Mouse (Mus musculus) hindbrain, postnatal 0 days (tissue): Measurements from ENCODE around the gene Cox7a2l. TPM values are rescaled to one million over a fixed set of nuclear protein-coding genes. Genes with fewer than 3 reads are reported as not detected.

Source experiments
- ATAC-seq: fragments of 200-750 bp; cut with Nextera tagmentation; 2 replicates; pipeline ENCODE4 v1.8.0; 2017; ENCODE audit warnings: mild to moderate bottlenecking, moderate TSS enrichment, moderate library complexity
- DNase-seq: peaks from one replicate; pipeline ENCODE4 v3.0.0-alpha.2; 2015; ENCODE audit warnings: low spot score
- H3K27ac ChIP-seq: fragments of 300-500 bp; sonication (generic); 2 replicates; pipeline ENCODE4 v1.5.1; 2014; ENCODE audit warnings: mild to moderate bottlenecking
- H3K27me3 ChIP-seq: fragments of 300-500 bp; sonication (generic); 2 replicates; pipeline ENCODE4 v1.6.1; 2014; ENCODE audit warnings: low read length, mixed read lengths; ENCODE audit not compliant: insufficient read depth
- H3K36me3 ChIP-seq: fragments of 300-500 bp; sonication (generic); 2 replicates; pipeline ENCODE4 v1.6.1; 2014; ENCODE audit warnings: low read length, mixed read lengths; ENCODE audit not compliant: insufficient read depth
- H3K4me1 ChIP-seq: fragments of 300-500 bp; sonication (generic); 2 replicates; pipeline ENCODE4 v1.6.1; 2014; ENCODE audit warnings: antibody characterized with exemption, low read length, mixed read lengths; ENCODE audit not compliant: insufficient read depth
- H3K4me2 ChIP-seq: fragments of 300-500 bp; sonication (generic); 2 replicates; pipeline ENCODE4 v1.6.1; 2014; ENCODE audit warnings: low read depth, mild to moderate bottlenecking, low read length, moderate library complexity, mixed read lengths
- H3K4me3 ChIP-seq: fragments of 300-500 bp; sonication (generic); 2 replicates; pipeline ENCODE4 v1.5.1; 2014; ENCODE audit warnings: low read length
- H3K9ac ChIP-seq: fragments of 300-500 bp; sonication (generic); replicated peaks from 2 replicates; pipeline ENCODE4 v1.6.1; 2014; ENCODE audit warnings: mild to moderate bottlenecking, low read length, moderate library complexity, mixed read lengths
- H3K9me3 ChIP-seq: fragments of 300-500 bp; sonication (generic); 2 replicates; pipeline ENCODE4 v1.6.1; 2016; ENCODE audit warnings: low read length, mixed read lengths
- CTCF ChIP-seq: IDR thresholded peaks from 2 replicates; pipeline ENCODE4 v1.5.1; 2016; ENCODE audit warnings: antibody characterized with exemption, control low read depth, low read depth
- WGBS: fragments of 180-500 bp; shearing (Covaris S2); extraction: QIAGEN DNeasy Blood & Tissue Kit; methylation state at CpG from one replicate; pipeline ENCODE4 v1.1.7; 2014; 5-methylcytosine and 5-hydroxymethylcytosine counted together
- polyA plus RNA-seq: library from polyadenylated mRNA; unstranded; fragments of >200 nt; fragmentation: Nextera tagmentation; extraction: Ambion mirVana; gene quantifications from 2 replicates; pipeline ENCODE4 v1.2.1, GENCODE M21; 2015
- total RNA-seq: library from RNA; depleted of rRNA; stranded (reverse); fragments of >200 nt; gene quantifications from 2 replicates; pipeline ENCODE4 v1.2.3, GENCODE M21; 2014; rRNA removed

The Cox7a2l gene
- total RNA-seq, result 355 and 356 TPM in 2 replicates
- 235 and 242 TPM in 2 replicates for polyA plus RNA-seq

- no peak within 1 kb of the TSS for H3K27ac ChIP-seq
- no peak for DNase-seq
- H3K9me3 ChIP-seq, result no peaks in the 10 kb centered on the region
- H3K4me1 ChIP-seq, result peaks cover 14% of the 10 kb centered on the region; the same call in 1 of the 2 replicates
- no peak within 1 kb of the TSS for H3K9ac ChIP-seq
- no peak within 1 kb of the TSS for H3K4me2 ChIP-seq
- no peak within 1 kb of the TSS for H3K4me3 ChIP-seq
- no peak for TF ChIP-seq CTCF
- no peaks in the 10 kb centered on the region for H3K27me3 ChIP-seq
- no peaks in the 10 kb centered on the region for H3K36me3 ChIP-seq
- 95% methylated on average over 8 of the region's 8 CpGs for whole genome bisulfite sequencing
- ATAC-seq, result no peak
Measured at GRCm38 (mm10) chr17:83517280-83518015, at the start of gene Cox7a2l. Gene Cox7a2l (minus strand): TSS chr17:83517330.

DNA sequence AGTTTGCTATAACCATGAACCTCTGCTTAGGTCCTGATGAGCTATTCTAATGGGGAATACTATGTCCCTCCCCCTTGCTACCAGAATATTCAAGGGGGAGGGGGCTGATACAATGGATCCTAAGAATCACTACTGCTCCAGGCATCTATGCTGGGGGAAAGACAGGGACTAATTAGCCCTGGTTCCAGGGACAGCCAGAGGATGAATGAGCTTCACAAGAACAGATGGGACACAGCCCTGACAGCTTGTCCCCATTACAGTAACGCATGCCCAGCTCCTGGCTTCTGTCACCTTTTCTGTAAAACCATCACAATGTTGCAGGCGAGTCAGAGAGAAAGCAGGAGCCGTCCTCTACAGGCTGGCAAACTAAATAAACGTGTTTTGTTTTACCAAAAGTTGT, 48.4 kb upstream of the Cox7a2l start:
- 40% methylated on average over 4 of the region's 4 CpGs for WGBS
- Histone ChIP-seq H3K9me3 (no peaks in the 10 kb centered on the region), H3K4me1 (no peaks in the 10 kb centered on the region), H3K9ac (no peak overlapping the region), H3K27ac (no peak overlapping the region), H3K27me3 (no peaks in the 10 kb centered on the region), H3K4me3 (no peak overlapping the region), H3K4me2 (no peak overlapping the region), H3K36me3 (no peaks in the 10 kb centered on the region)
- TF ChIP-seq CTCF, result no peak
- ATAC-seq (peak; percentile 75), DNase-seq (peak; percentile 71)

DNA sequence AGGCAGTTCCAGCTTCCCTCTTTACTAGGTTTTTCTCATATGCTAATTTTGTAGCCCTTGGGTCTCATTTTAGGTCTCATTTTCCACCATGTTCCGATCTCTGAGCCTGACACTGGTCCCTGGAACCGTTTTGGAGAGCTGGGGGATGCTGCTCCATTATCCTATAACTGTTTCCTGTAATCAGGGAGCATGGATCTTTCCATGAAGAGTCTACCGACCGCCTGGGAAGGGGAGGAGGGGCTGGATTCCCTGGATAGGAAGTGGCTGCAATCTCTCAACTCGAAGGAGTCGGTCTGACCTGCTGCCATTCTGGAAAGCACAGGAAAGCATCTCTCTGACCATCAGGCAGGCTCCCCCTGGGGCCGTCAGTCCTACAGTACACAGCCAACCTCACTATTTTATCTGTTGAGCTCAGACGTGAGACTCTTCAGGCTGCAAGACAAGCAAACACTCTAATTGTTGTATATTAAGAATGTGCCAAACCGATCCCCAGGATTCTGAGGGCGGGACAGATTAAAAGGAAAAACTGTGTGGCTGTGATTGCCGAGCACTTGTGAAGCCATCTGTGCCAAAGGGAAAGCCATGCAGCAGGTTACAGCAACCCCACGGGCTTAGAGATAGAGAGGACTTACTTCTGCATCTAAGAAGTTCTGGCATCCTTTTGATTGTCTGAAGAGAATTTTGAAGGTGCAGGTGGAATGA, 47.1 kb upstream of the Cox7a2l start:
- H3K4me1 ChIP-seq, result no peaks in the 10 kb centered on the region
- no peak overlapping the region for H3K4me2 ChIP-seq
- no peaks in the 10 kb centered on the region for H3K9me3 ChIP-seq
- no peaks in the 10 kb centered on the region for H3K36me3 ChIP-seq
- no peaks in the 10 kb centered on the region for H3K27me3 ChIP-seq
- no peak overlapping the region for H3K4me3 ChIP-seq
- 54% methylated on average over 12 of the region's 12 CpGs for WGBS
- no peak overlapping the region for H3K9ac ChIP-seq
- H3K27ac ChIP-seq, result no peak overlapping the region
- no peak for DNase-seq
- no peak for TF ChIP-seq CTCF
- no peak for ATAC-seq

GRCm38 (mm10) chr17:83563703-83564111, 46.6 kb upstream of the Cox7a2l start:
- peak; percentile 50; the same call in 1 of the 2 replicates for ATAC-seq
- WGBS, result 57% methylated on average over 10 of the region's 10 CpGs
- Histone ChIP-seq H3K9me3 (no peaks in the 10 kb centered on the region), H3K9ac (no peak overlapping the region), H3K27me3 (no peaks in the 10 kb centered on the region), H3K36me3 (no peaks in the 10 kb centered on the region), H3K4me2 (no peak overlapping the region), H3K4me1 (no peaks in the 10 kb centered on the region), H3K27ac (no peak overlapping the region), H3K4me3 (no peak overlapping the region)
- peak; percentile 64 for TF ChIP-seq CTCF
- peak; percentile 59 for DNase-seq

DNA sequence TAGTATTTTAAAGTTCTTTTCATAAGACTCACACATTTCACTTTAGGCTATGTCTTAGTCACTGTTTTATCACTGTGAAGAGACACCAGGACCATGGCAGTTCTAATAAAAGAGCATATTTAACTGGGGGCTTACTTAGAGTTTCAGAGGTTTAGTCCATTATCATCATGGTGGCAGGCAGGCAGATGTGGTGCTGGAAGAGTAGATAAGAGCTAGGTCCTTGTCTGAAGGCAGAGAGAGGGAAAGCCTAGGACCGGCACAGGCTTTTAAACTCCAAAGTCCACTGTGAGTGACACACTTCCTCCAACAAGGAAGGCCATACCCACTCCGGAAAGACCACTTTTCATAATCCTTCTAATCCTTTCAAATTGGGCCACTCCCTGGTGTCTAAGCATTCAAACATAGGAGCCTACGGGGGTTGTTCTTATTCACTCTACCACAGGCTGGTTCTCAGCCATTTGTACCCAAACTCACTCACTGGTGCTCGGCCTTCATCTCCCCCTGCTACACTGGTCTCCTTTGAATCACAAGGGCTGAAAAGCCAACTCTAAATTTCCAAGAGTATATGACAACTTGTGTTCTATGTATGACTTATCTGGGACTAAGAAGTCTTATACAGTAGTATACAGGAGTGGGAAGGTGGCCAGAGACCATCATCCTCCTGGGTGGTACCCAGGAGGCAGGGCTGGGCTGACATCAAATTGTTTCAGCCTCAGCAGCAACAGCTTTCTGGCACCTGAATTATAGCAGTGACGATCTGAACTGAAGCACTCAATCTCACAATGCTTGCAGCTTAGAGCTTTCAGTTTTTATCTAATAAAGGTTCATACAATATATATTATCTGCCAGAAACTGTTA, 45.3 kb upstream of the Cox7a2l start:
- no peak overlapping the region for H3K27ac ChIP-seq
- no peak for TF ChIP-seq CTCF
- no peaks in the 10 kb centered on the region for H3K4me1 ChIP-seq
- DNase-seq, result no peak
- H3K4me2 ChIP-seq, result no peak overlapping the region
- 91% methylated on average over 5 of the region's 5 CpGs for WGBS
- no peaks in the 10 kb centered on the region for H3K9me3 ChIP-seq
- H3K4me3 ChIP-seq, result no peak overlapping the region
- ATAC-seq, result no peak
- H3K36me3 ChIP-seq, result no peaks in the 10 kb centered on the region
- H3K27me3 ChIP-seq, result no peaks in the 10 kb centered on the region
- H3K9ac ChIP-seq, result no peak overlapping the region

- Histone ChIP-seq H3K4me1 (no peaks in the 10 kb centered on the region), H3K9me3 (no peaks in the 10 kb centered on the region), H3K27me3 (no peaks in the 10 kb centered on the region), H3K4me3 (no peak overlapping the region), H3K27ac (no peak overlapping the region), H3K4me2 (no peak overlapping the region), H3K36me3 (no peaks in the 10 kb centered on the region), H3K9ac (no peak overlapping the region)
- DNase-seq (no peak), ATAC-seq (no peak)
- TF ChIP-seq CTCF, result no peak
- 72% methylated on average over 8 of the region's 8 CpGs for WGBS
Measured at GRCm38 (mm10) chr17:83559081-83559480, 42.0 kb upstream of the Cox7a2l start.
